Mouse (Mus musculus) spleen, adult 12 weeks (tissue): ENCODE measurements around the gene Cyba.

Source experiments
- DNase-seq: peaks from one replicate; pipeline ENCODE4 v3.0.0; 2022; ENCODE audit warnings: low spot score

Gene Cyba

GRCm38 (mm10) chr8:122432443-122433268 is at the start of gene Cyba:
Cyba (minus strand) TSS chr8:122432930.
- DNase-seq, result peak; percentile 71

GRCm38 (mm10) chr8:122482448-122482847 is 49.7 kb upstream of the Cyba start:
- DNase-seq, result no peak

- DNase-seq, result peak; percentile 92
Observed at GRCm38 (mm10) chr8:122475580-122476320, 43.0 kb upstream of the Cyba start, which contains the start of the genes Rnf166 and Ctu2. Rnf166 (minus strand) TSS chr8:122476064. Ctu2 (plus strand) TSS chr8:122476143.

- peak; percentile 30 for DNase-seq
Observed at GRCm38 (mm10) chr8:122474951-122475560, 42.3 kb upstream of the Cyba start.

GRCm38 (mm10) chr8:122473911-122474421 is 41.2 kb upstream of the Cyba start:
- peak; percentile 19 for DNase-seq

GRCm38 (mm10) chr8:122470691-122471090 is 38.0 kb upstream of the Cyba start:
- DNase-seq, result no peak

GRCm38 (mm10) chr8:122469965-122470364 is 37.2 kb upstream of the Cyba start:
- DNase-seq, result no peak

GRCm38 (mm10) chr8:122469407-122469806 is 36.7 kb upstream of the Cyba start:
- DNase-seq, result no peak

GRCm38 (mm10) chr8:122467816-122468215 is 35.1 kb upstream of the Cyba start:
- no peak for DNase-seq

GRCm38 (mm10) chr8:122464985-122465384 is 32.3 kb upstream of the Cyba start:
- DNase-seq, result no peak

- no peak for DNase-seq
Observed at GRCm38 (mm10) chr8:122463651-122464640, 31.2 kb upstream of the Cyba start.

GRCm38 (mm10) chr8:122462510-122462909 is 29.8 kb upstream of the Cyba start:
- no peak for DNase-seq

- DNase-seq, result no peak
Observed at GRCm38 (mm10) chr8:122461473-122462148, 28.9 kb upstream of the Cyba start.

- DNase-seq, result peak; percentile 48
Observed at GRCm38 (mm10) chr8:122460524-122461472, 28.1 kb upstream of the Cyba start, which contains the start of gene Snai3. Snai3 (minus strand) TSS chr8:122460733.

GRCm38 (mm10) chr8:122459990-122460389 is 27.3 kb upstream of the Cyba start:
- DNase-seq, result no peak

- no peak for DNase-seq
Observed at GRCm38 (mm10) chr8:122459218-122459900, 26.6 kb upstream of the Cyba start.

GRCm38 (mm10) chr8:122457171-122457570 is 24.4 kb upstream of the Cyba start:
- no peak for DNase-seq

GRCm38 (mm10) chr8:122454409-122454808 is 21.7 kb upstream of the Cyba start:
- no peak for DNase-seq

GRCm38 (mm10) chr8:122452154-122452553 is 19.4 kb upstream of the Cyba start:
- no peak for DNase-seq
